8 mouse cellular contexts compared by ENCODE assay signal in genomic region chr1:154032669-154033099, GRCm38 (mm10).
A peak's percentile ranks its signal among the peaks of the same experiment; 100 is the strongest.
DNase-seq lines count a peak whose midpoint lies in the region; ATAC-seq and TF ChIP-seq lines count a peak whose summit lies in the region.

No protein-coding gene starts in this region.

- no peaks in the 10 kb centered on the region for H3K9me3 ChIP-seq in erythroblast, embryonic 14.5 days (ENCODE audit: control insufficient read depth, low read length)
- no peaks in the 10 kb centered on the region for H3K9me3 ChIP-seq in heart, embryonic 11.5 days (replicated peaks; ENCODE audit: control insufficient read depth, low read length)
- no peaks in the 10 kb centered on the region for H3K9me3 ChIP-seq in kidney, postnatal 0 days (replicated peaks; ENCODE audit: low read length)
- no peaks in the 10 kb centered on the region for H3K9me3 ChIP-seq in neural tube, embryonic 12.5 days

- DNase-seq in 3T3-L1 (ENCODE audit: low read depth, low spot score) (peak; percentile 39), liver (peak; percentile 91)
- peak; percentile 82 for DNase-seq in brain, adult 2 months (ENCODE audit: low read depth, low spot score)
- peak; percentile 90 for DNase-seq in kidney, postnatal 0 days (ENCODE audit: low spot score)
- peak; percentile 58 for DNase-seq in telencephalon, adult 2 months (ENCODE audit: low read depth, low spot score)

- H3K4me1 ChIP-seq in erythroblast, embryonic 14.5 days (ENCODE audit: control insufficient read depth), result peaks cover 63% of the 10 kb centered on the region
- peaks cover 8% of the 10 kb centered on the region for H3K4me1 ChIP-seq in heart, embryonic 11.5 days (ENCODE audit: control insufficient read depth, insufficient read depth, low read length)
- no peaks in the 10 kb centered on the region for H3K4me1 ChIP-seq in kidney, postnatal 0 days (replicated peaks; ENCODE audit: insufficient read depth, low read length)
- no peaks in the 10 kb centered on the region for H3K4me1 ChIP-seq in neural tube, embryonic 12.5 days

- 0 out of 2 replicates have a peak, but pooled peaks have one; percentile 25 for ATAC-seq in heart, embryonic 11.5 days (replicated peaks; ENCODE audit: insufficient number of reproducible peaks, low FRiP score, low TSS enrichment)
- peak; percentile 48; the same call in 1 of the 2 replicates for ATAC-seq in kidney, postnatal 0 days (replicated peaks; ENCODE audit: low FRiP score, low read depth)
- ATAC-seq in neural tube, embryonic 12.5 days (ENCODE audit: low FRiP score, low read depth), result no peak

- peak overlapping the region; percentile 51 for H3K4me3 ChIP-seq in erythroblast, embryonic 14.5 days (replicated peaks)
- peak overlapping the region; percentile 26; the same call in 1 of the 2 replicates for H3K4me3 ChIP-seq in heart, embryonic 11.5 days (ENCODE audit: low read depth, low read length)
- no peak overlapping the region for H3K4me3 ChIP-seq in kidney, postnatal 0 days (replicated peaks; ENCODE audit: low read depth, low read length)
- no peak overlapping the region for H3K4me3 ChIP-seq in neural tube, embryonic 12.5 days

- peaks cover 2% of the 10 kb centered on the region for H3K36me3 ChIP-seq in erythroblast, embryonic 14.5 days (ENCODE audit: control insufficient read depth)
- no peaks in the 10 kb centered on the region for H3K36me3 ChIP-seq in heart, embryonic 11.5 days (ENCODE audit: control insufficient read depth, insufficient read depth, low read length)
- H3K36me3 ChIP-seq in kidney, postnatal 0 days (ENCODE audit: insufficient read depth, low read length), result no peaks in the 10 kb centered on the region
- no peaks in the 10 kb centered on the region for H3K36me3 ChIP-seq in neural tube, embryonic 12.5 days

- peak overlapping the region; percentile 41; the same call in 1 of the 2 replicates for H3K27ac ChIP-seq in heart, embryonic 11.5 days (ENCODE audit: low read depth, low read length)
- no peak overlapping the region for H3K27ac ChIP-seq in kidney, postnatal 0 days
- no peak overlapping the region for H3K27ac ChIP-seq in neural tube, embryonic 12.5 days

- H3K4me2 ChIP-seq in heart, embryonic 11.5 days, result peak overlapping the region; percentile 61
- peak overlapping the region; percentile 40 for H3K4me2 ChIP-seq in kidney, postnatal 0 days (ENCODE audit: low read length)
- peak overlapping the region; percentile 42 for H3K4me2 ChIP-seq in neural tube, embryonic 12.5 days (replicated peaks)

- H3K27me3 ChIP-seq in erythroblast, embryonic 14.5 days (ENCODE audit: control insufficient read depth), result no peaks in the 10 kb centered on the region
- no peaks in the 10 kb centered on the region for H3K27me3 ChIP-seq in heart, embryonic 11.5 days (ENCODE audit: control insufficient read depth, insufficient read depth, low read length)
- no peaks in the 10 kb centered on the region for H3K27me3 ChIP-seq in kidney, postnatal 0 days (ENCODE audit: insufficient read depth, low read length)
- no peaks in the 10 kb centered on the region for H3K27me3 ChIP-seq in neural tube, embryonic 12.5 days (replicated peaks)

- H3K9ac ChIP-seq in heart, embryonic 11.5 days (ENCODE audit: low read depth, low read length), result 0 out of 2 replicates have a peak overlapping the region, but pooled peaks have one; percentile 34
- no peak overlapping the region for H3K9ac ChIP-seq in kidney, postnatal 0 days (ENCODE audit: low read depth, low read length)
- no peak overlapping the region for H3K9ac ChIP-seq in neural tube, embryonic 12.5 days

- TF ChIP-seq CTCF in kidney, postnatal 0 days (IDR thresholded peaks at IDR 0.05; ENCODE audit: low read depth), result peak; percentile 76

- 15% methylated on average over 14 of the region's 14 CpGs for WGBS in heart, embryonic 11.5 days (ENCODE audit: insufficient replicate concordance)
- WGBS in kidney, postnatal 0 days, result 16% methylated on average over 14 of the region's 14 CpGs
- 18% methylated on average over 14 of the region's 14 CpGs for WGBS in neural tube, embryonic 12.5 days

Comparison
In these comparisons a context has a peak if more than half of its experiments do, and no peak if none do; other contexts are left out.
1. DNase-seq: peak in every context shown above with its lines; median percentile 91 in liver; 90 in kidney, postnatal 0 days; 82 in brain, adult 2 months; 58 in telencephalon, adult 2 months; 39 in 3T3-L1.
2. H3K4me3 ChIP-seq: peak in erythroblast, embryonic 14.5 days (single experiment) and heart, embryonic 11.5 days (single experiment); none in kidney, postnatal 0 days (single experiment) and neural tube, embryonic 12.5 days (single experiment).
3. Peak in every context shown above with its lines, with median percentiles within 50 percentile points of each other: H3K4me2 ChIP-seq.